Mouse (Mus musculus): Measurements from ENCODE around the gene Fbln2.
A peak's percentile ranks its signal among the peaks of the same experiment; 100 is the strongest.

The Fbln2 gene

DNA sequence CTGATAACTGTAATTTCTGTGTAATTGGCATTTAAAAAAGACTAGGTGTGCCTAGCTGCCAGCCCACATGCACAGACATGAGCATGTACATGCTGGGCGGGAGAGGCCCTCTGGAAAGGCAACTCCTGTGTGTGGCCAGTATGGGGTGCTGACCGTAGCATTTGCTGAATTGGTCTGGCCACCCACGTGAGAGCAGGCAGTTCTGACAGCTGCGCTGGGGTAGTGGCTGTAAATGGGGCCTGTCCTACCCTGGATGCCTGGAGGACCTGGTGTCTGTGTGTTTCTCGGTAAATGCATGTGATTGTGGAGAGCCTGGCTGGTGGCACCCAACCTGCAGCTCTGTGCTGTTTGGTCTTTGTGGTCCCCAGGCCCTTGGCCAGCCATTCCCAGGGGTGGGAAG, 69.5 kb downstream of the Fbln2 start:
- no peak for DNase-seq

DNA sequence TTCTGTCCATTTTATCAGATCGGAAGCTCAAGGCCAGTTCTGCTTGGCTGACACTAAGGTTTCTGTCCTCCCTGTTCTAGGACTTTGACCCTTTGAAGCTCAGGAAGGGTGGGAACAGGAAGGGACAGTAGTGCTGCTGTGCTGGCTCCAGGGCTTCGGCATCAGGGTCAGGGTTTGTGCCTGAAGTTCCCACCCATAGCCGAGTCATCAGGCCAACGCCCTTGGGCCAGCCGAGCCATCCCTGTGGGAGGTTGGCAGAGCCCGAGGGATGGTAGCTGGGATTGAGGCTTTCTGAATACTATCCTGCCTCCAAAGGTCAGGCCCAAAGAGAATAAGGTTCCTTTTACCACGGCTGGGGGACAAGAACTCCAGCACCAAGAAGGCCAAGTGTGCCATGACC, 70.8 kb downstream of the Fbln2 start:
- no peak for DNase-seq

DNA sequence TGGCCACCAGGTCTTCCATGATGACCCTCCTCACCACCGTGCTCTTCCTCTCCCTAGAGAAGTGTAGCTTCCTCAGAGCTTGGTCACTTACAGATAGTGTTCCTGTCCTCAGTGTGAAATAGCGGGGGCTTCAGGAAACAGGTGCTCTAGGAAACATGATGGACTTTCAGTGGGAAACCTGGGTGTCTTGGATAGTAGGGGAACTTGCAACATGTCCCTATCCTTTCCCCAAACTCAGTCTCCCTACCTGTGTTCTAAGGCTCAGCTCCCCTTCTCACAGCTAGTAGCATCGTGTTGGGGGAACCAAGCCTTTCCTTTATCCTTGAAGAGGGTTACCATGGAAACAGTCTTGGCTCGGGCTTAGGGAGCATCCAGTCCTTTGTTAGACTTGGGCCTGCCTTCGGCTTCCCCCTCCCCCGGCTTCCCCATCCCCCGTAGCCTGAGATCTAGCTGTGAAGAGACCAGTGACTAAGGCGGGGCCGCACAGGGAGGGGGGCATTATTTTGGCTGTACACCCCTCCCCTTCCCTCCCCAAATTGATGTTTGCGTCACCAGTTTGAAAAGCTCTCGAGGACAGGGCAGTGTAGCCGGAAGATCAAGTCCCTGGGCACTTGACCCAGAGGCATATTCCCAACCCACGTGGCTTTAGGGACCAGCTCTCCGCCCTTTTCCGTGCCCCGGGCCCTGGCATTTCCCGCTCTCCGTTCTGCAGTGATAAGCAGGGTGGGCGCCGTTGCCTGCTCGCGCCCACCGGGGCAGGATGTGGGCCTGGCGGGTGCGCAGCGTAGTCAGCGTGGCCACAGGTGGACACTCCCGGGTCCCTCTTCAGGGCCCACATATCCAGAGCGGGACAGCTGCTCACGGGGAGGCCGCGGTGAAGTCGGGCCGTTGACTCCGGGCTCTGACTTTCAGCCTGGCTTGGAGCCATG, 72.5 kb downstream of the Fbln2 start:
- peak; percentile 77 to 80 for DNase-seq

DNA sequence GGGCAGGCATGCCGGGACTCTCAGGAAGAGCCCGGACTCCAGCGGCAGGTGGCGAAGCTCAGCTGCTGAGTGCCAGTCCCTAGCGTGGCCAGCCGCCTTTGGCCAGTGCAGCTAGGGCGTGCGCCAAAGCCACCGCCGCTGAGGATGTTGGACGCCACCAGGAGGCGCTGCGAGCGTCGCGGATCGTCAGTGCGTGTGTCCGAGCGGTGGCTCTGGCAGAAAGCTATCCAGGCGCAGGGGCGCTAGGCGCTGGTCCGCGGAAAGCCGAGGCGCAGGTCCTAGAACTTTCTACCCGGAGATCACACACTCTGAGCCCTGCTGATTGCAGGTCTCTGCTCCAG, 73.2 kb downstream of the Fbln2 start:
- DNase-seq = peak; percentile 95 to 96

DNA sequence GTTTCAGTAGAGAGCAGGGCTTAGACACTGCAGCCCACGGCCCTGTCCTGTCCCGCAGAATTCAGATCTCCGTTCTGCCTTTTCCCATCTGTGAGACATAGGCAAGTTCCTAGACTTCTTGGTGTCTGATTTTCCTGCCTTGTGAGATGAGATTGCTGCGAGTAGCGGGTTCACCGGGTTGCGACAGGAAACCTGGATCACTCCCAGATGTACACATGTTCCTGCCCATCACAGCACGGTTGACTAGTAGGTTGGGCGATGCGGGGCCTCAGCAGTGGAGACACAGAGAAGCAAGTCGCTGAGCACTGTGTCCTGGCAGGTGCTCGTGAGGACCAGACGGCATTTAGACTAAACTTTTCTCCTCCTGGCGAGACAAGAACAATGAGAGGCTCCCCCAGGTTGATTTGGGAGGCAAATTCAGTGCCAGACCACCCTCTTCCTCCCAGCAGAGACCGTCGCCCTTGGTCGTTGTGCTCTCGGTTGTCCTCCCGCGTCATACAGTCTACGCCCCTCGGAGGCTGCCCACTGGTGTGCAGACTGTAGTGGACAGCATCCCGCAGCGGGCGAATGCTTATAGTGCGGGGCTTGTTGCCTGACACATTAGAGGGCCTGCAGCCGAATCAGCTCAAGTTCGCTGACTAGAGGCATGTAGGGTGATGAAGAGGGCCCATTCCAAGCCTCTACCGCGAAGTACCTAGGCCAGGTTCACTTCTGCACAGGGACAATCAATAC, 73.7 kb downstream of the Fbln2 start:
- peak in 1 of 2 experiments; percentile 48 for DNase-seq

DNA sequence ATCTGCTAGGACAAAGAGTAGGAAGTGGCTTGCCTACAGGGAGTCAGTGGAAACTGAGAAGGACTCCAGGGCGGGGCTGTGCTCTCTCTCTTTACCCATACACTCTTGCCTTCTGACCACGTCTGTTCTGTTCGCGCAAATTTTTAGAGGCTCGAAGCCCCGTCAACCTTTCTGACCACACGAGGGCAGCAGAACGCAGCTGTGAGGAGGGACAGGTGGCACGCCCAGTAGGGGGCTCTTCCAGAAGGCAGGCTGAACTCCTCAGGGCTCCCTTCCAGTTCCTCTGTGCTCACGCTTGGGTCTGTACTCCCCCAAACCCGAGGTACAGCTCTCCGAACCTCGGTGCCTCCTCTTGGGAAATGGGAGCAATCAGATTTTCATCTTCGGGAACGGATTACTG, 74.4 kb downstream of the Fbln2 start:
- peak; percentile 96 to 97 for DNase-seq

DNA sequence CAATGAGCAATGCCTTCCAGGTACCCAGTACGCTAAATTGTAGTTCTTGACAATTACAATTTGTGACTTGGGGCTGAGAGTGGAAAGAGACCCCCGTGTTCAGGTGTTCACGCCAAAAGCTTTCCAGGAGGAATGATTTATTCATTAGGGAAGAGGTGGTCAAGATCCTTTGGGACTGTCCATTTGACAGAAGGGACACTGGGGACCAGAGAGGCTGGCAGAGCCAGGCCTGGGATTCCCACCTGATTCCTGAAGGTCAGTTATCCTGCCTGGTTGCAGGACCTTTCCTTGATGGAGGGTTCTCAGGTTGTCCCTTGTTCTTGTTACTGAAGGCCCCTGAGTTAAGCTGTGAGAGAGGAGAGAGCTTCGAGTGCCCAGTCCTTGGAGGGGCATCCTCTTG, 74.9 kb downstream of the Fbln2 start:
- no peak for DNase-seq

DNA sequence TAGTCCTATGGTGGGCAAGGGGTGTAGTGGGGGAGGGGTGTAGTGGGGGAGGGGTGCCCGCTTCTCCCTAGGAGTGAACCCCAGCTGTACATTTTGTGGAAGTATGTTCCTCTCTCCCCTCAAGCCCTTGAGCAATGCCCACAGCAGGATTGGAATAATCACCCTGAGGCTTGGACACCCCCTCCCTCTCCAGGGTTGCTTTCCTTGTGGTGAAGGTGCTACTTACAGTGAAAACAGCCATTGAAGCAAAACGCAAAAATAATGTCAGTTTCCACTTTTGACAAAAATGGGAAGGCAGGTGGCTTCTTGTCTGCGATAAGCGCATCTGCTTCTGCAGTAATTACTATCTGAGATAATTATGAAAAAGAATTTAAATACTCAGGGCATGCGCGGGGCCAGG, 75.4 kb downstream of the Fbln2 start:
- DNase-seq = no peak

DNA sequence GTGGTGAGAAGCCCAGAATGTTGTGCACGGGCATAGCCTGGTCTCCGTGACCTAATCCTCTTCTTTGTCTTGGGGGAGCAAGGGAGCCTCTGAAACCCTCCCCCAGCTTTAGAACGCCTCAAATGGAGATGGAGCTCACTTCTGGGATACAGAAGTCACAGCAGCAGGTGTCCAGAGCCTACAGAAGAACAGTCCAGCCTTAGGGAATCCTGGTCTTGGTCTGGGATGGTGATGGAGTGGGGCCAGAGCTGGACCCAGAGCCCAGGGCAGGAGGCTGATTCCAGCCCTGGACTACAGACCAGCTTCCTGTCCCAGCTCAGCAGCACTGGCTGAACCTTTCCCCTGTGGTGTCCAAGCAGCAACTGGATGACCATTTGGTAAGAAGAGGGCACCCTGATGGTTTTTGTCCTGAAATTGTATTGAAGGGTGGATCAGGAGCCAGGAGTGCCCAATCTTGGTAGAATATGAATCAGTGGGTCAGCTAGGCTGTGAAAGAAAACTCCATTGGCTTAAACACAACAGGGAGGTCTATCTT, 76.1 kb downstream of the Fbln2 start:
- no peak for DNase-seq

DNA sequence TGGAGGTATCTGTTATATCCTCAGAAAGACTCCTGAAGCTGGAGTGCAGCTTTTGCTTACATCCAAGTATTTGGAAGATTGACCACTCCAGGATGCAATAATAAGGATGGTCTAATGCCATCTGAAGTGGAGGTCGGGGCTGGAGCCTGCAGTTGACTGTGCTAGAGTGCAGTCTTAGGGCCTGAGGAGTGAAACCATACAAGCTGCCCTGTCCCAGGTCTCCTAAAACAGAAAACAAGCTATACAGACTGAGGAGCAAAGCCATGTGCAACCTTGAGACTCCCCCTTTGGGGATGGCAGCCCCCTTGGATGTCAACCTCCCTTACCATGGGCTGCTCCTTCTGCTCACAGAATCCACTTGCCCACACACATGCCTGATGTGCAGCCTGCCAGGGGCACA, 76.7 kb downstream of the Fbln2 start:
- DNase-seq = no peak

DNA sequence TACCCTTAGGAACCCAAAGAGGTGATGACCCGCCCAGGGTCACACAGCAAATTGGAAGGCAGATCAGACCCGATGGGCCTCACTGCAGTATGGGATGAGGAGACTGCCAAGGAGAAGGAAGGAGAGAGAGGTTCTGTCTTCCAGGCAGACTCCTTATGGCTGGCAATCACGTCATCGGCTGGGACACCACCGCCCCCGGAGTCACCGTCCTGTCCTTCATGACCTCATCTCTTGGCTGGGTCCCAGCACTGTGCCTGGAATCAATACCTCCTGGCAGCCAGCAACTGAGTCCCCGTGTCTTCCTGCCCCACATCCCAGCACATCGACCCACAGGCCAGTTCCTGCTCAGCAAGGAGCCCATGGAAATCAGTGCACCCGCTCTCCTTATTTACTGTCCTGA, 78.7 kb downstream of the Fbln2 start:
- peak; percentile 83 to 86 for DNase-seq

DNA sequence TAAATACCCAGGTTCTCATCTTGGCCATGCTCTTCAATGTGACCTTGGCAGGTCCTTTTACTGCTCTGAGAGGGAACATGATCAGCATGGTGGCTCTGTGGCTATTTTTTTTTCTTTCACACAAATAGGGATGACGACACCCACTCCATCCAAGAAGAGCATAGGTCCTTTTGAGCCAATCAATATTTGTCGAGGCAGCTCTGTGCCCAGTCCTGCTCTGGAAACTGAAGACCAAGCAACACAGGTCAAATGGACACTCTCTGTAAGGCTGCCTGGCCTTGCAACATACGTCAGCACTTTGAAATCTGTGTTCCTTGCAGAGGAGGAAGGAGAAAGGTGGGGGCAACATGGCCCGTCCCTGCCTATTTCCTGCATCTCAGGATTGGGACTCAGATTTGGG, 83.2 kb downstream of the Fbln2 start:
- DNase-seq = no peak

DNA sequence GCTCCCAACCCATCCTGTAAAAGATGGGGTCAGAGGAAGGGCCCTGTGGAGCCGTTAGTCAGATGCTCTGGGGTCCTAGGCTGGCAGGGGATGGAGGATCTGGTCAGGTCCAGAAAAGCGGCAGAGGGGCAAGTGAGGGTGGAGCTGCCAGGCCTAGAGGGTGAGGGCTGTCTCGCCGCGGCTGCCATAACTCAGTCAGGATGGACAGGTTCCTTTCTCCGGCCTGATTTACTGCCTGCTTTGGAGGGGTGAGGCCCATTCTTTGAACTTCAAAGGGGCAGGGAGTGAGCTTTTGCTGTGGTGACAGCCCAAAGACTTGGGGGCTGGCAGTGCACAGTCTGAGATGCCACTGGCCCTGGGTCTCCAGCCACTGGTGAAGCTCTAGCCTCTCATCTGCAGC, 86.6 kb downstream of the Fbln2 start:
- DNase-seq = no peak

DNA sequence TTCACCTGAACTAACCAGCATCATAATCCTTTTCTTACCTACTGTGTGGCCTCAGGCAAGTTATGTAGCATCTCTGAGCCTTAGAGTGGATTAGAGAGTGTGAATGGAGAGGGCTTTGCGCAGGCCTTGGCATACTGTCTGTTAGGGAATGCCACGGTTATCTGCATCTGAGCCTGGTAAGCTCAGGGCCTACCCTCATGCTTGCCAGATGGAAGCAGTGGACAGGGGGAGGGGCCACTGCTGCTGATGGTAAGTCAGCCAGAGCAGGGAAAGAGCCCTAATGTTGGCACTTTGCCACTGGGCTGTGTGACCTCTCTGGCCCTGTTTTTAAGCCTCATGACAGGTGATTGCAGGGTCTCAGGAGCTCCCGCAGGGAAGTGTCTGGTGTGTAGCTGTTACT, 87.8 kb downstream of the Fbln2 start:
- peak in 1 of 2 experiments; percentile 59 for DNase-seq

DNA sequence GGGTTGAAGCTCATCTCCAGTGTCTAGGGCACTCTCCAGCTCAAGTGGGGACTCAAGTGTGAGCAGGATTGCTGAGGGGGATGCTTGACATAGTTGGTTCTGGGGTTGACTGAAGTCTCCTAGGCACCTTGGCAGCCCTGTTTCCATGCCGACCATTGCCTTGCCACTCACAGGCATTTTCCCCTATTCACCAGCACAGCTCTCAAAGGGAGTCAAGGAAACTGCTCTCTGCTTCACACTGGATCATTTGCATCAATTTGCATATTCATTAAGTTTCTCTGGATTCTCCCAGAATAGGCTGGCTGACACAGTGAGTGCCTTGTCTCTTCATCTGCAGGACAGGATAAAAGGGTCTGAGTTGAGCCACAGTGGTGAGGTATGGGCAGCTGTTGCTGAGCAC, 89.6 kb downstream of the Fbln2 start:
- peak; percentile 43 to 61 for DNase-seq

DNA sequence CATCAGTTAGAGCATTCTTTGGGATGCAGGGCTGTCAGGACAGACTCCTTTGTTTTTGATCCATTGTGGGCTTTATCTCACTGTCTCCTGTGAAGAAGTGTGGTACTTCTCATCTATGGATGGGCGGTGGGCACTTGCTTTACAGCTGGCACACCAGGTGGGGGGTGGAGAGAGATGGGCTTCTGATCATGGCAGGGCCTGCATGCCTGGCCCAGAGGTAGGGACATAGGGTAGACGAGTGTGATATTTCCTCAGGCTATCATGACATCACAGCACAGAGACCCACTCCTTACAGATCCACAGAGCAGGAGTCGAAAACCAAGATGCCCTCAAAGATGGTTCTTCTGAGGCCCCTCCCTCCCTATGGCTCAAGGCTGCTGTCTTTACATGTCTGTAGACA, 90.1 kb downstream of the Fbln2 start:
- no peak for DNase-seq

DNA sequence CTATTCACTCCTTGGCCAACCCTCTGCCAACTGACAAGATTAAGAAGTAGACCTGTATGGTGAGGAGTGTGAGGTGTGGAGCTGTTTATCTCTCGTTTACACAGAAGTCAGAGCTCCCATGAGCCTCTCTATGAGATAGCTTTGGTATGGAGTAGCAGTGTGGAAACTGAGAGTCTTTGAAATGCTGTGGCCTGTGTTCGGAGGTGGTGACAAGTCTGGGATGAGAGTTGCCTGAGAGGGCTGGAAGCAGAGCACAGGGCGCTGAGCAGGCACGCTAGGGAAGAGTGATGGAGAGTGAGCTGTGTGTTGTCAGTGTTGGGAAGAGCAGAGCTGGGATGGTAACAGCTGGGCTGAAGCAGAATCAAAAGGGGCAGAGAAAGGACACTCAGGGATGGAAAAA, 91.9 kb downstream of the Fbln2 start:
- DNase-seq = no peak

DNA sequence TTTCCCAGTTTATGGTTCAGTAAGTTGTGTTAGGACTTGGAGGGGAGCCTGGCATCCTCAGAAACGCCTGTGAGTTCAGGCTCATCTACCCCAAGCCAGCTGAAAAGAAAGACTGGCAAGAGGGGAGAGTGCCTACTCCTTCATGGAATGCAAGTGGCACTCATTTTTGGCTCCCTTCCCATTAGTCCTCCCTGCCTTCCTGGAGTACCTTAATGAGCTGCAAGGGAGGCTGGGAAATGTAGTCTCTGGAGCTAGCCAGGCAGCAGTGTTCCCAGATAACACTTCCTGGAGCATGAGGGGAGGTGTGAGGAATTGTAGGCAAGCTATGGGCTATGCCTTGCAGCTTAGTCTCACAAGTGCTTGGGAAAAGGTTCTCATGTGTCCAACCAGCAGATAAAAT, 95.7 kb downstream of the Fbln2 start:
- DNase-seq = peak; percentile 72 to 78

DNA sequence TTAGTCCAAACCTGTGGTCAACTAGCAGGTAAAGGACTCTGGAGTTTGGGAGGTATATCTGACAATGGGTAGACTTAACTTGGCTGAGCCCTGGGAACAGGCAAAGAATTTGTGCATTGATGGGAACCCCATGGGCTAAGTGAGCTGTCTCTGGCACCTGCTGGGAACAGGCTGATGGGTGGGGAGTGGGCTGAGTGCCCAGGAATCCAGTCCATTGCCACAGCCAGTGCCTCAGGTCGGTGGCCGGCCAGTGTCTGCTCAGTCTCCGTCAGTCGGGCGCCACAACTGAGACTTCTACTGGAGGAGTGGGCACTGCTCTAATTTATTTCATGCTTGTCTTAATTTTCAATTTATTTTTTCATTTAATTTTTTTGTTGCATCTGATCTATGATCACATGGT, 98.9 kb downstream of the Fbln2 start:
- DNase-seq = peak; percentile 53 to 69

DNA sequence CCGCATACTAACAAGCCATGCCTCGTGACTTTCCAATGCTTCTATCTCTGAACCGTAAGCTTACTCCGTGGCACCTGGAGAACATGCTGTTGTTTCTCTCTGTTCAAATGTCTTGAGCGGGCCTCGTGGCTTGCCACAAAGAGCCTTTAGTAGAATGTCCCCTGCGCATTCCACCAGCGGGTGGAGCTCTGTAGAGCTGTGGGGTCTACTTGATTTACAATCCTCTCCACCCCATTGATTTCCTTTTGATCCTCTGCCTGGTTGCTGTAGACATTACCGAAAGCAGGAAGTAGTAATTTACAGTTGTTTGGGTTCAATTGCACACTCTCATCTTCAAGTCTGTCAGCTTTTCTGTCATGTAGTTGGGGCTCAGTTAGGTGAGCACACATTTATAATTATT, 100.2 kb downstream of the Fbln2 start:
- DNase-seq = no peak

Data from cerebellum, postnatal 10 days (tissue).